Mouse (Mus musculus) olfactory bulb, adult 2 months (tissue): ENCODE results near the gene Pik3cg. TPM values are rescaled to one million over a fixed set of nuclear protein-coding genes. Genes with fewer than 3 reads are reported as not detected.

Experiments
- H3K27ac ChIP-seq: fragments of 200-500 bp; 2 replicates; pipeline ENCODE4 v1.5.1; 2012; ENCODE audit warnings: low read depth, low read length; ENCODE audit not compliant: insufficient read depth
- H3K4me1 ChIP-seq: fragments of 200-500 bp; 2 replicates; pipeline ENCODE4 v1.6.1; 2012; ENCODE audit warnings: low read length; ENCODE audit not compliant: control insufficient read depth, insufficient read depth
- H3K4me3 ChIP-seq: fragments of 200-500 bp; 2 replicates; pipeline ENCODE4 v1.5.1; 2012; ENCODE audit warnings: mild to moderate bottlenecking, low read depth, low read length, moderate library complexity; ENCODE audit not compliant: insufficient read depth
- CTCF ChIP-seq: fragments of 200-500 bp; IDR thresholded peaks from 2 replicates; pipeline ENCODE4 v1.5.1; 2012; ENCODE audit warnings: low read depth, mild to moderate bottlenecking, low read length, moderate library complexity; ENCODE audit not compliant: insufficient read depth
- POLR2A ChIP-seq: fragments of 200-500 bp; IDR thresholded peaks from 2 replicates; pipeline ENCODE4 v1.6.1; 2012; ENCODE audit warnings: mild to moderate bottlenecking, low read depth, low read length, moderate library complexity; ENCODE audit not compliant: insufficient read depth
- WGBS: fragments of 180-500 bp; shearing (Covaris S2); methylation state at CpG from one replicate; pipeline ENCODE4 v1.1.7; 2018; 5-methylcytosine and 5-hydroxymethylcytosine counted together
- polyA plus RNA-seq: library from polyadenylated mRNA; stranded (reverse); fragments of >200 nt; gene quantifications from 2 replicates; pipeline ENCODE4 v1.2.4, GENCODE M21; 2012; ENCODE audit warnings: low replicate concordance; ENCODE audit not compliant: missing spikeins, insufficient read depth, insufficient read length

Pik3cg gene
- polyA plus RNA-seq, 1 experiment = not detected

DNA sequence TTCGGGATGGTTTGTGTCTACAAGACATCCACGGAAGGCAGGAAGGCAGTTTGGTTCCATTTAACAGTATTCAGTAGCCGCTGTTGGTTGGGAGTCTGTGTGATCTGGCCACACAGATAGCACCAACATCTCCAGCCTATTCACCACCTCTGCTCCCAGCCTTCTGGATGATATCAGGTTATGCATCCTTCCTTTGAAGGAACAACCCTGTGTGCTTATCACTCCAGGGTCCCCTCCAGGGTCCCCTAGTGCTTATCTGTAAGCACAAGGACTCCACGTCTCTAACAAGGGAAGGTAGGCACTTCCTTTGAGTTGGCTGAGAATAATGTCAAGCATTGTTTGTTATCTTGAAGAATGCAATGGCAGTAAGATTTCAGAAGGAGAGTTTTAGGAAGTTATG, 65.3 kb downstream of the Pik3cg start:
- no peak overlapping the region for H3K27ac ChIP-seq
- WGBS = 68% methylated on average over 4 of the region's 4 CpGs
- TF ChIP-seq CTCF (no peak), POLR2A (no peak)

DNA sequence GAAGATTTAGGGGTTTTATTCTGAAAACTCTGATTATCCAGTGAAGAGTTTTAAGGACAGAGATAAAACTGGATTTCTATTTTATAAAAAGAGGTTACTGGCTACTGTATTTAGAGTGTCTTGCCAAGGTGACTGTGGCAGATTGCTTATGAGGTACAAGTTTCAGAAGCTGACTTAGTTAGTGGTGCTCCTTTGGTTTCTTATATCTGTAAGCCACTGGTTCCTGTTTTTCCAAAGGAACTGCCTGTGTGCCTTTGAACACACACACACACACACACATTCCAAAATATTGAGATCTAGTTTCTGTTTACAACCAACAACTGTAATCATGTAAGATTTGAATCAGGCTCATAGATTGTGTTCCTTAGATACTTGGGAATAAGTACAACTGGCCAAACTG, 66.7 kb downstream of the Pik3cg start:
- TF ChIP-seq POLR2A = no peak
- TF ChIP-seq CTCF = no peak
- no peaks in the 10 kb centered on the region for H3K4me1 ChIP-seq
- H3K27ac ChIP-seq = no peak overlapping the region
- no peak overlapping the region for H3K4me3 ChIP-seq

More for the DNA sequence above, 65.3 kb downstream of the Pik3cg start:
- no peak overlapping the region for H3K4me3 ChIP-seq
- no peaks in the 10 kb centered on the region for H3K4me1 ChIP-seq

DNA sequence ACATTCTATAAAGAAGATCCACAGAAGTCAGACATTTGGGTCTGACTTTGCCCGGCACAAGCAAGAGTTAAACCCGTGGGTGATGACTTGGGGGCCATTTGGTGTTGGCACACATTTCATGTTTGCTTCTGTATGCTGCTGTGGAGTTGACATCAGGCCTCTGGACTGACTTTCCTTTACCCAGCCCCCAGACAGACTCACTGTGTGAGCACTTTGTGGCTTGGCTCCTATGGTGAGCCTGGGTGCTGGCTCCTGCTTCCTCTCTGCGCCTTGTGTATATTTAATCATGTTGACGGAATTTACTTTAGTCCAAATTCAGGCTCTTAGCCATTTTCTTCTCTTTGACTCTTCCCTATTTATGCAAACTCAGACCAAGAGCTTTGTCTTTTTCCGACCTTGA, 69.6 kb downstream of the Pik3cg start:
- H3K27ac ChIP-seq = no peak overlapping the region
- H3K4me1 ChIP-seq = no peaks in the 10 kb centered on the region
- TF ChIP-seq POLR2A = no peak
- no peak for TF ChIP-seq CTCF
- no peak overlapping the region for H3K4me3 ChIP-seq
- WGBS = 76% methylated on average over 5 of the region's 5 CpGs

DNA sequence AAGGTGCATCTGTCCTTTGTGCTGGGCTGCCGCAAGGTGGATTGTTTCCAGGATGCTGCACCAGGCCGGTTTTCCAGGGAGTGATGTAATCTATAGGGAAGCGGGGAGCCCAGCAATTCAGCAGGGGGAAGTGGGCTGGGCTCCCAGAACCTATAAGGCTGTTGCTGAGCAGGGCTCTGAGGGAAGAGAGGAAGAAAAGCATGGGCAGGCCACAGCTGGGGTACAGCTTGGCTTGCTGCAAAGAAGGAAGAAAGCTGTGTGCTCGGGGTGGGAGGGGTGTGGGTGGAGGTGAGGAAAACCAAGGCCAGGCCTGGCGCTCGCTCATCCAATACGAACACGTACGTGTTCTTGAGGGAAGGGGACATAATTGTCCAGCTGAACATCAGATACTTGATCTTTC, 70.1 kb downstream of the Pik3cg start:
- Histone ChIP-seq H3K27ac (no peak overlapping the region), H3K4me1 (no peaks in the 10 kb centered on the region), H3K4me3 (no peak overlapping the region)
- TF ChIP-seq POLR2A (no peak), CTCF (no peak)
- 76% methylated on average over 9 of the region's 9 CpGs for whole genome bisulfite sequencing

DNA sequence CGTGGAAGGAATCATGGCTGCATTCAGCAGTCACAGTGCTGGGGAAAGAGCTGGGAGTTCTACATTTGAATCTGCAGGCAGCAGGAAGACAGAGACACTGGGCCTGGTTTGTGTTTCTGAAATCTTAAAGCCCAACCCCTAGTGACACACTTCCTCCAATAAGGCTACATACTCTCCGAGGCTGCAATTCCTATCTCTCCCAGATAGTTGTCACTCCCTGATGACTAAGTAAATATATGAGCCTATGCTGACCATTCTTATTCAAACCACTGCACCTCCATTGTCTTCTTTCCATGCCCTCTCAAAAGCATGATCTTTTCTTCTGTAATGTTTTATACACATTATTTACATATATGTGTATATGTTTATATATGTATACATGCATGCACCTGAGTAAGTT, 70.9 kb downstream of the Pik3cg start:
- TF ChIP-seq CTCF = no peak
- WGBS = 80% methylated on average over 2 of the region's 2 CpGs
- Histone ChIP-seq H3K4me3 (no peak overlapping the region), H3K4me1 (no peaks in the 10 kb centered on the region), H3K27ac (no peak overlapping the region)

DNA sequence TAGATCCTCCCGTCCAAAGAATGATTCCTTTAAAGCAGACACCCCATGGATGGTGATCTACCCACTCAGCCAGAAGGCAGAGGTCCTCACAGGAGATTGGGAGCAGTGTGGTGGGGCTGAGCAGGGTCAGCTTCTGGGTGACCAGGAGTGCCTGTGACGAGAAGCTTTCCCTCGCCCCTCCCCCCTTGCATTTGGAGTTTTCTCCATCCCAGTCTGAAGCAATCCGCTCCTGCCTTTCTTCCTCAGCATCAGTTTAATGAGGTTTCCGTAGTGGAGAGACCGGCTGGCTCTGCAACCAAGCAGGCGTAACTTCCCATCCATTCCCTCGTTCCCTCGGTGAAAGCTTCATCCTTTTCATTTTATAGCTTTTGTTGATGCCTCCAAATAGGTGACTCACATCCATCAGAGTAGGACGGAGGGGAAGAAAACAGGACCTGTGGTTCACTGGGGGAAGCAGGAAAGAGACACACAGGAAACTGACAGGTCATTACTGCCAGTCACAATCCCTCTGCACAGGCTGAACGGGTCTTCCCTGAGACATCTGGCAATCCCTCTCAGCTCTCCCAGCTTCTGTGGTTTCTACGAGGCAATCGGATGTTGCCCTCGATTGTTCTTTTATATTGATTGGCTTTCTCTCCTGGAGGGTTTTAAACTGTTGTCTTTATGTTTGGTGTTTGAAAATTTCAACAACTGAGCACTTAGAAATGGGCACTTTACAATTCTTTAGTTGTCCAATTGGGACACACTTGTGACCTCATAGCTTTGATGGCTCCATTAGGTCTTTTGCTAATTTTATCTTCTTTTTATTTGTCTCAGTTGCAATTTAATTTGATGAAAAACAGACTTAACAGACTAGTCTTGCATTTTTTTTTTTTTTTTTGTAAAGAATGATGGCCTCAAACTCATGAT, 80.6 kb downstream of the Pik3cg start:
- WGBS = 44% methylated on average over 14 of the region's 14 CpGs

DNA sequence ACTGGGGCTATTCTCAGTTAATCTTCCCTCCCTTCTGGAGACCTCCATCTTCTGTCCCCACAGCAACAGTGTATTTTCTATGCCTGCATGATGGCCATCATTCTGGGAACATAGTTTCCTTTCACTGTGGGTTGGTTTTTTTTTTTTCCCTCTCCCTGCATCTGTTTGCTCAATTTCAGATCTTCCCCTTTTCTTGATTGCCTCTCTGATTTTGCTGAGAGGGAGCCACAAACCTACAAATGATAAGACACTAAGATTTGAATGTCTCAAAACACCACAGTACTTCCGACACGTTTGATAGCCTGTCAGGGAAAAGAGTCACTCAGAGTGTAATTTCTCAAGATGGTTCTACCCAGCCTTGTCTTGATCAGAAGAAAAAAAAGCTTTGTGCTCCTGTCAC, 81.3 kb downstream of the Pik3cg start:
- H3K4me1 ChIP-seq = 0 out of 2 replicates have a peak, but pooled peaks cover 3% of the 10 kb centered on the region
- WGBS = 80% methylated on average over 2 of the region's 2 CpGs
- H3K4me3 ChIP-seq = no peak overlapping the region
- TF ChIP-seq POLR2A = no peak
- TF ChIP-seq CTCF = no peak
- H3K27ac ChIP-seq = no peak overlapping the region

More for the DNA sequence above, 80.6 kb downstream of the Pik3cg start:
- Histone ChIP-seq H3K4me3 (no peak overlapping the region), H3K4me1 (0 out of 2 replicates have a peak, but pooled peaks cover 3% of the 10 kb centered on the region), H3K27ac (no peak overlapping the region)
- no peak for TF ChIP-seq CTCF
- TF ChIP-seq POLR2A = no peak

DNA sequence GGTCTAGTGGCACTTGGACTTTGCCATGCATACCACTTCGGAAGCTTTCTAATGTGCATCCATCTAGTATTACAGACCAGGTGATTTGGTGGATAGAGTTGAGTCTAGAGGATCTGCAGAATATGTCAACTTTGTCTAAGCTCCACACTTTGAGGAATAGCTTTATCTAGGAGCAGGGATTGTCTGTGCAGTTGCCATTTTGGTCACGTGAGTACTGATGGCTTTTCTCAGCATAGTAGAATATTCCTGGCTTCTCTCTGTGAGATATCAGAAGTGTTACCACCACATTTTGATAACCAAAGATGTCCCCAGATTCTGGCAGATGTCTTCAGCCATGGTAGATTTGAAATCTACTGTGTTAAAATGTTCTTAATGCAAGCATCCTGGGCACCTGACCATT, 84.0 kb downstream of the Pik3cg start:
- Histone ChIP-seq H3K4me1 (0 out of 2 replicates have a peak, but pooled peaks cover 3% of the 10 kb centered on the region), H3K27ac (no peak overlapping the region), H3K4me3 (no peak overlapping the region)
- TF ChIP-seq POLR2A (no peak), CTCF (no peak)
- 93% methylated on average over 2 of the region's 2 CpGs for WGBS

DNA sequence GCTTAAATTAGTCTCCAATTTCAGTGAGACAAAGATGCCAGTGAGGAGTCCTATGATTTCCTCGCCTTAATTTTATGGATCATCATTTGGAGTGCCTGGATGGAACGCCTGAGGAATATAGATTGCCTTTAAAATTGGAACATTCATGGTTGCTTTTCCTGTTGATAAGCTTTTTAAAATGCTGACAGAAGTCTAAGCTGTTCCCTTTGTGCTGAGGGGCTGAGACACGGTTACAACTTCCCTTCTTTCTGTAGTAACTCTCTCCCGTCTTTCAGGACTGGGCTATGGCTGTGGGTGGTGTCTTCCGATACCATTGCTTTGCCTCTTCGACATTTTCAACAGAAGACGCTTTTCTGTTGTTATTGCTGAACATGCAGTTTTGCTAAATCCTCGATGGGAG, 84.4 kb downstream of the Pik3cg start:
- no peak for TF ChIP-seq CTCF
- no peak for TF ChIP-seq POLR2A
- 88% methylated on average over 8 of the region's 8 CpGs for WGBS
- Histone ChIP-seq H3K4me3 (no peak overlapping the region), H3K27ac (no peak overlapping the region), H3K4me1 (0 out of 2 replicates have a peak, but pooled peaks cover 3% of the 10 kb centered on the region)
